Mouse (Mus musculus) intestine, postnatal 0 days (tissue): ENCODE results near the gene Heg1. TPM values are rescaled to one million over a fixed set of nuclear protein-coding genes. Genes with fewer than 3 reads are reported as not detected.

Experiments
- ATAC-seq: fragments of 200-750 bp; cut with Nextera tagmentation; 2 replicates; pipeline ENCODE4 v1.8.0; 2017; ENCODE audit warnings: mild to moderate bottlenecking, moderate TSS enrichment, moderate library complexity
- H3K27ac ChIP-seq: fragments of 300-500 bp; sonication (generic); 2 replicates; pipeline ENCODE4 v1.5.1; 2014; ENCODE audit warnings: mild to moderate bottlenecking, low read depth, low read length, moderate library complexity
- H3K27me3 ChIP-seq: fragments of 300-500 bp; sonication (generic); replicated peaks from 2 replicates; pipeline ENCODE4 v1.6.1; 2014; ENCODE audit warnings: low read length, mixed read lengths; ENCODE audit not compliant: control insufficient read depth, insufficient read depth
- H3K36me3 ChIP-seq: fragments of 300-500 bp; sonication (generic); 2 replicates; pipeline ENCODE4 v1.6.1; 2014; ENCODE audit warnings: mild to moderate bottlenecking, moderate library complexity; ENCODE audit not compliant: control insufficient read depth, insufficient read depth
- H3K4me1 ChIP-seq: fragments of 300-500 bp; sonication (generic); replicated peaks from 2 replicates; pipeline ENCODE4 v1.6.1; 2014; ENCODE audit warnings: antibody characterized with exemption, low read length, mixed read lengths; ENCODE audit not compliant: control insufficient read depth, insufficient read depth
- H3K4me2 ChIP-seq: fragments of 300-500 bp; sonication (generic); replicated peaks from 2 replicates; pipeline ENCODE4 v1.6.1; 2014; ENCODE audit warnings: low read depth, mild to moderate bottlenecking, moderate library complexity
- H3K4me3 ChIP-seq: fragments of 300-500 bp; sonication (generic); 2 replicates; pipeline ENCODE4 v1.5.1; 2014; ENCODE audit warnings: low read depth, low read length
- H3K9ac ChIP-seq: fragments of 300-500 bp; sonication (generic); 2 replicates; pipeline ENCODE4 v1.6.1; 2014; ENCODE audit warnings: mild to moderate bottlenecking, low read depth, low read length
- H3K9me3 ChIP-seq: fragments of 300-500 bp; sonication (generic); 2 replicates; pipeline ENCODE4 v1.6.1; 2016; ENCODE audit warnings: mixed run types; ENCODE audit not compliant: control insufficient read depth
- CTCF ChIP-seq: sonication (generic); IDR thresholded peaks from 2 replicates; pipeline ENCODE4 v1.5.1; 2016; ENCODE audit warnings: low read depth, mild to moderate bottlenecking, control low read depth, antibody characterized with exemption, moderate library complexity
- WGBS: fragments of 180-500 bp; shearing (Covaris S2); extraction: QIAGEN DNeasy Blood & Tissue Kit; methylation state at CpG from one replicate; pipeline ENCODE4 v1.1.7; 2014; 5-methylcytosine and 5-hydroxymethylcytosine counted together
- polyA plus RNA-seq: library from polyadenylated mRNA; unstranded; fragments of >200 nt; fragmentation: Nextera tagmentation; extraction: Ambion mirVana; gene quantifications from 2 replicates; pipeline ENCODE4 v1.2.1, GENCODE M21; 2015

Heg1 gene
- polyA plus RNA-seq, 1 experiment from 2014 or later: 11.6 TPM

DNA sequence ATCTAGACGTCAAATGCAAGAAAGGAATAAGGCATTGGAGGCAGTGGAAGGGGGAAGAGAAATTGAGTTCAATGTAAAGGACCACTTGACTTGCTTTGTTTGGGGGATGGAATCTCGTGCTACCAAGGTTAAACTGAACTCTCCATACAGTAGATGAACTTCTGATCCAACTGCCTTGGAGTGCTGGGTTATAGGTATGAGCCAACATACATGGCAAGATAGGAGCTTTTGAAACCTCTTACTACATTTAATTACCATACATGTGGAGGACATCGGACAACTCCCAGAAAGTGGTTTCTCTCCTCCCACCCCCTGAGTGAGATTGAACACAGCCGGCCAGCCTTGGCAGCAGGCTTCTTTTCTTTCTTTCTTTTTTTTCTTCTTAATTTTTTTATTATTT, 110.9 kb downstream of the Heg1 start:
- H3K27me3 ChIP-seq: no peaks in the 10 kb centered on the region
- H3K9ac ChIP-seq: peak overlapping the region; percentile 63
- no peaks in the 10 kb centered on the region for H3K9me3 ChIP-seq
- H3K4me1 ChIP-seq: peaks cover 11% of the 10 kb centered on the region; the same call in 1 of the 2 replicates
- WGBS: 32% methylated on average over 4 of the region's 4 CpGs
- ATAC-seq: no peak
- peak overlapping the region; percentile 64 for H3K4me2 ChIP-seq
- peak overlapping the region; percentile 78 for H3K27ac ChIP-seq
- H3K4me3 ChIP-seq: peak overlapping the region; percentile 59
- H3K36me3 ChIP-seq: peaks cover 3% of the 10 kb centered on the region; the same call in 1 of the 2 replicates
- TF ChIP-seq CTCF: no peak

DNA sequence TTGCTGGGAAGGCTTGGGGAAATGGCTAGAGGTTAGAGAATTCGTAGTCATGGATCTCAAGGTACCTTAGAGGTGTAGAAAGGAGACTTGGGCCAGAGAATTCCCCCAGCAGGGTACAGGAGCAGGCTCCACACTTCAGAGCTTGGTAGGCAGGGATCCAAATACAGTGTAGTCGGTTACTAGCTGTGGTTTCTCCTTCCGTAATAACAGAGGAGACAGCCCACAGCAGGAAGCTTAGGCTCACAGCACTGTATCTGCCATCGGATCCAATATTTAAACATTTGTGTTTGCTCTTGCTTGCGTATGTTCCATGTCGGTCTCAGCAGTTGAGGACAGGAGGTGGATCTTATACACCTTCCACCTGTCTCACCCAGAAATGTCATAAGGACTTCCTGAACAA, 111.7 kb downstream of the Heg1 start:
- Histone ChIP-seq H3K4me3 (peak overlapping the region; percentile 59), H3K27me3 (no peaks in the 10 kb centered on the region), H3K9ac (peak overlapping the region; percentile 67), H3K36me3 (peaks cover 3% of the 10 kb centered on the region; the same call in 1 of the 2 replicates), H3K9me3 (no peaks in the 10 kb centered on the region), H3K4me1 (peaks cover 11% of the 10 kb centered on the region; the same call in 1 of the 2 replicates), H3K4me2 (peak overlapping the region; percentile 64), H3K27ac (peak overlapping the region; percentile 82)
- 28% methylated on average over 6 of the region's 6 CpGs for WGBS
- no peak for ATAC-seq
- no peak for TF ChIP-seq CTCF

DNA sequence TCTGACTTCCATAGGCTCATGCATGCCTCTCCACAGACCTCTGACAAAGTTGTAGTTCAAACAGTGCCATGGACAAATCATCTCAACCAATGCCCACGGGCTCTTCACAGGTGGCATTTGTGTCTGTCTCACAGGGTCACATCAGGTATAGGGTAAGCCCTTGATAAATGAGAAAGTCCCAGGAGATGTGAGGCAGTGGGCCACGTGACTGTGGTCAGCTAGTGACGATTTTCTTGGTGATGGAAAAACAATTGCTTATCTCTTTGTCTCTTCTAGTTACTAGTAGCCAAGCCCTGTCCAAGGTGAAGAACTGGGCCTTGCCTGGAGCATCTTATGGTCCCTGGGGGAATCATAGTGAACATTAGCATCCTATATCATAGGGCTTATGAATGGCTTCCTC, 112.6 kb downstream of the Heg1 start:
- ATAC-seq: no peak
- H3K27me3 ChIP-seq: no peaks in the 10 kb centered on the region
- TF ChIP-seq CTCF: no peak
- WGBS: 37% methylated on average over 3 of the region's 3 CpGs
- H3K4me1 ChIP-seq: peaks cover 11% of the 10 kb centered on the region; the same call in 1 of the 2 replicates
- peaks cover 7% of the 10 kb centered on the region for H3K36me3 ChIP-seq
- peak overlapping the region; percentile 67 for H3K9ac ChIP-seq
- peak overlapping the region; percentile 59 for H3K4me3 ChIP-seq
- H3K9me3 ChIP-seq: no peaks in the 10 kb centered on the region
- H3K4me2 ChIP-seq: peak overlapping the region; percentile 64
- peak overlapping the region; percentile 82 for H3K27ac ChIP-seq

DNA sequence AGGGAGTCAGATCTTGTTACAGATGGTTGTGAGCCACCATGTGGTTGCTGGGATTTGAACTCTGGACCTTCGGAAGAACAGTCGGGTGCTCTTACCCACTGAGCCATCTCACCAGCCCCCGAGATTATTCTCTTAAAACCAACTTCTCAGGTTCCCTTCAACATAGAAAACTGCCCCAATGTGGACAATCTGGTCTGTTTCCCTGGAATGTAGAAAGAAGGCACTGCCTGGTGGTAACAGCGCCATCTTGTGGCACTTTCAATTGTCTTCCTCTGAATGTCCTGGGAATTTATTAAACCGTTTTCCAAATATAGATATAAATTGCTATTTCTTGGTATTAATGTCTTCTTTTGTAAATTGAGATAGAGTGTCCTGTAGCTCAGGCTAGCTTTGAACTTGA, 113.7 kb downstream of the Heg1 start:
- Histone ChIP-seq H3K4me3 (peak overlapping the region; percentile 4; the same call in 1 of the 2 replicates), H3K4me1 (peaks cover 6% of the 10 kb centered on the region; the same call in 1 of the 2 replicates)

DNA sequence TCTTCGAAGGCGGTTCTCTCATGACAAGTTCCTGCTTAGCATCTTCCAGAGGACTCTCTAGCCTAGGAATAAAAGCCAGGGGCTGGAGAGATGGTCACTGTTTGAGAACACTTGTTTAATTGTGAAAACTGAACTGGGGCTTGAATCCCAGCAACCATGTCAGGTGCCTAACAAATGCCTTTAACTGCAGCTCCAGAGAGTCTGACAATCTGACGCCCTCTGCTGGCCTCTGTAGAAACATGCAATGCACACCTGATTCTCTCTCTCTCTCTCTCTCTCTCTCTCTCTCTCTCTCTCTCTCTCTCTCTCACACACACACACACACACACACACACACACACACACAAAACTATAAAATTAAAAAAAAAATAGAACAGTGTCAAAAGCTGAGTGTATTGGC, 125.8 kb downstream of the Heg1 start:
- Histone ChIP-seq H3K4me3 (no peak overlapping the region), H3K4me2 (no peak overlapping the region), H3K36me3 (peaks cover 74% of the 10 kb centered on the region), H3K9me3 (no peaks in the 10 kb centered on the region), H3K27ac (no peak overlapping the region), H3K9ac (no peak overlapping the region), H3K4me1 (no peaks in the 10 kb centered on the region), H3K27me3 (no peaks in the 10 kb centered on the region)
- peak; percentile 67 for TF ChIP-seq CTCF
- WGBS: 67% methylated on average over 3 of the region's 3 CpGs
- no peak for ATAC-seq

More for the DNA sequence above, 113.7 kb downstream of the Heg1 start:
- Histone ChIP-seq H3K27ac (no peak overlapping the region), H3K9me3 (no peaks in the 10 kb centered on the region), H3K4me2 (peak overlapping the region; percentile 52), H3K27me3 (no peaks in the 10 kb centered on the region), H3K36me3 (peaks cover 14% of the 10 kb centered on the region), H3K9ac (no peak overlapping the region)
- ATAC-seq: no peak
- TF ChIP-seq CTCF: peak; percentile 83
- WGBS: 35% methylated on average over 5 of the region's 5 CpGs

DNA sequence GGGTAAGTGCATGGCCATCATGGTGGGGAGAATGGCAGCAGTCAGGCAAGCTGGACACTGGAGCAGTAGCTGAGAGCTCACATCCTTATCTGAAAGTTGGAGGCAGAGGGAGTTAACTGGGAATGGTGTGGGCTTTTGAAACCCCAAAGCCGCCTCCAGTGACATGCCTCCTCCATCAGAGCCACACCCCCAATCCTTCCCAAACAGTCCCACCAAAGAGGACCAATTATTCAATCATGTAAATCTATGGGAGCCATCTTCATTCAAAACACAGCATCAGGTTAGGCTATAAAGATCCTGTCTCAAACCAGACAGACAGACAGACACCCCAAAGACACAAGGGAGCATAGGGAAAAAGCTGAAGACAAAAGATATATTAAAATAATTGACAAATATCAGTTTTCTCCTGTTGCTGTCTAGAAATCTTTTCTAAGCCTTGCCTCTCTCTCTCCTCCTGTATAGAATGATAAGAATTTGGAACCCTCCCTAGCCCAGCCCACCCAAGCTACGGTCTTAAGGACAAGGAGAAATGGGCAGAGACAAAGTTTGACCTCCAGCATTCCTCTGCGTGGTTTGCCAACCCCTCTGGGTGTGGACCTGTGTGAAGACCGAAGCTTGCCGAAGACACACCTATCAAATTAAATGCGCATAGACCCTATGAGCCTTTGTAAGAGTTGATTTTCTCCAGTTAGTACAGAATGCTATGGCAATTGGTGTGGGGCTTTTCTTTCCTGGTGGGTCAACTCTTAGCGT, 134.4 kb downstream of the Heg1 start:
- Histone ChIP-seq H3K4me2 (no peak overlapping the region), H3K9ac (no peak overlapping the region), H3K4me3 (no peak overlapping the region), H3K27me3 (no peaks in the 10 kb centered on the region), H3K4me1 (no peaks in the 10 kb centered on the region), H3K9me3 (no peaks in the 10 kb centered on the region), H3K36me3 (peaks cover 46% of the 10 kb centered on the region), H3K27ac (no peak overlapping the region)
- 78% methylated on average over 7 of the region's 7 CpGs for WGBS
- ATAC-seq: no peak
- no peak for TF ChIP-seq CTCF
